27 mouse cellular contexts compared by ENCODE assay signal in the genomic region with DNA sequence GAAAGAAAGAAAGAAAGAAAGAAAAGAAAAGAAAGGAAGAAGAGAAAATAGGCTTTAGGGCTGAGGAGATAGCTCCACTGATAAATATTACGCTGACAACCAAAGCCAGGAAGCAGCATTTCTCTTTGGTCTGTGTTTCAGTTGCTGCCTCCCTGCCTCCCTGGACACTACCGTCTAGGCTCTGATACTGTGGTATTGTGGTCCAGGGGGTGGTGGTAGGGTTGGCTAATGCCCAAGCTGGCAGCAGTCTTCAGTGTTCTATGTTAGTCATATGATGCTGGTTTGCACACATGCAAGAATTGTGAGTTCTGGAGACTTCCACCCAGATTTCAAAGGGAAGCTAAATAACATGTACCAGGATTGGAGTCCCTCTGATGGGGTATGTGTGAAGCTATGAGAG. TPM values are rescaled to one million over a fixed set of nuclear protein-coding genes. Genes with fewer than 3 reads are reported as not detected.
"Had no signal": no experiment of that assay in that cellular context is flagged by ENCODE, and none has a peak within 500 bp of the region (broad histone marks: within the 10 kb centered on the region; RNA-seq: fewer than 3 reads in every experiment).

No protein-coding gene starts in this region.

- H3K27me3 ChIP-seq: heart, embryonic 12.5 days; intestine, embryonic 15.5 days; limb, embryonic 13.5 days; limb, embryonic 15.5 days had no signal

- H3K36me3 ChIP-seq: heart, embryonic 10.5 days; heart, embryonic 12.5 days; intestine, embryonic 15.5 days; limb, embryonic 13.5 days; limb, embryonic 15.5 days; liver, embryonic 12.5 days had no signal

- H3K4me2 ChIP-seq: heart, embryonic 12.5 days; hindbrain, embryonic 14.5 days; intestine, embryonic 15.5 days; limb, embryonic 13.5 days; limb, embryonic 15.5 days; liver, embryonic 12.5 days had no signal

- DNase-seq: gastrocnemius, adult 2 months; gastrocnemius, postnatal 10 days; gastrocnemius, postnatal 25 days; heart, adult 18-20 months; heart, postnatal 14 days; heart, postnatal 36 days; kidney, adult 18-20 months; kidney, adult 8-10 months; kidney, postnatal 10 days; kidney, postnatal 25 days; kidney, postnatal 4 days; left cerebral cortex, postnatal 4 days had no signal

- H3K9ac ChIP-seq: heart, embryonic 12.5 days; hindbrain, embryonic 14.5 days; intestine, embryonic 15.5 days; limb, embryonic 13.5 days; limb, embryonic 15.5 days; liver, embryonic 12.5 days had no signal

- H3K4me3 ChIP-seq: gastrocnemius, adult 2 months; heart, embryonic 10.5 days; heart, embryonic 12.5 days; intestine, embryonic 15.5 days; layer of hippocampus, adult 2 months; left cerebral cortex, adult 2 months; limb, embryonic 13.5 days; limb, embryonic 15.5 days; liver, embryonic 12.5 days had no signal

- H3K9me3 ChIP-seq: heart, embryonic 10.5 days; heart, embryonic 12.5 days; intestine, embryonic 15.5 days; limb, embryonic 13.5 days; limb, embryonic 15.5 days; liver, embryonic 12.5 days had no signal

- H3K4me1 ChIP-seq: heart, embryonic 10.5 days; intestine, embryonic 15.5 days; limb, embryonic 13.5 days; limb, embryonic 15.5 days; liver, embryonic 12.5 days had no signal

- H3K27ac ChIP-seq: gastrocnemius, adult 2 months; heart, embryonic 10.5 days; hindbrain, embryonic 14.5 days; intestine, embryonic 15.5 days; layer of hippocampus, adult 2 months; left cerebral cortex, adult 2 months; limb, embryonic 13.5 days; limb, embryonic 15.5 days; liver, embryonic 12.5 days had no signal

- ATAC-seq: hindbrain, embryonic 16.5 days; inflammation-experienced regulatory T-cells, adult 6 months; intestine, embryonic 15.5 days; intestine, postnatal 0 days; liver, embryonic 12.5 days had no signal

RNA-seq across cellular contexts. Expression of a gene that starts 43.7 kb away (rescaled TPM):
- total RNA-seq: gastrocnemius, adult 2 months; gastrocnemius, postnatal 10 days; hematopoietic stem cell, adult 5-6 weeks; layer of hippocampus, adult 2 months; layer of hippocampus, postnatal 25 days had no signal
- polyA plus RNA-seq: heart, embryonic 14.5 days; intestine, embryonic 15.5 days; intestine, postnatal 0 days had no signal
